Comparison of ENCODE assay signal across 11 mouse cellular contexts in genomic region chr2:150772466-150773119, GRCm38 (mm10). TPM values are rescaled to one million over a fixed set of nuclear protein-coding genes. Genes with fewer than 3 reads are reported as not detected.
DNase-seq lines count a peak whose midpoint lies in the region; ATAC-seq and TF ChIP-seq lines count a peak whose summit lies in the region.
"Had no signal": no experiment of that assay in that cellular context is flagged by ENCODE, and none has a peak within 500 bp of the region (broad histone marks: within the 10 kb centered on the region; RNA-seq: fewer than 3 reads in every experiment).

No protein-coding gene starts in this region.

- 0 out of 2 replicates have a peak, but pooled peaks have one; percentile 64 for TF ChIP-seq EP300 in heart, postnatal 0 days (IDR thresholded peaks at IDR 0.05; ENCODE audit: low read depth)

- no peak overlapping the region for H3K4me2 ChIP-seq in kidney, embryonic 15.5 days
- 0 out of 2 replicates have a peak overlapping the region, but pooled peaks have one; percentile 4 for H3K4me2 ChIP-seq in heart, postnatal 0 days (ENCODE audit: low read depth, low read length)
- H3K4me2 ChIP-seq: neural tube, embryonic 12.5 days had no signal

- H3K4me1 ChIP-seq in kidney, embryonic 15.5 days: peaks cover 34% of the 10 kb centered on the region
- peaks cover 9% of the 10 kb centered on the region for H3K4me1 ChIP-seq in brown adipose tissue, adult 24 weeks (ENCODE audit: control insufficient read depth, insufficient read depth, insufficient read length, low read length)
- peaks cover 51% of the 10 kb centered on the region for H3K4me1 ChIP-seq in heart, postnatal 0 days (ENCODE audit: control insufficient read depth, insufficient read depth)
- H3K4me1 ChIP-seq: neural tube, embryonic 12.5 days had no signal

- H3K9ac ChIP-seq in kidney, embryonic 15.5 days: no peak overlapping the region
- no peak overlapping the region for H3K9ac ChIP-seq in heart, postnatal 0 days (replicated peaks; ENCODE audit: low read depth, low read length)
- H3K9ac ChIP-seq: neural tube, embryonic 12.5 days had no signal

- WGBS in kidney, embryonic 15.5 days: 61% methylated on average over 10 of the region's 10 CpGs
- WGBS in heart, postnatal 0 days: 33% methylated on average over 10 of the region's 10 CpGs

- no peak for TF ChIP-seq CTCF in heart, postnatal 0 days (IDR thresholded peaks at IDR 0.05; ENCODE audit: low read depth)

- H3K27me3 ChIP-seq in kidney, embryonic 15.5 days: no peaks in the 10 kb centered on the region
- H3K27me3 ChIP-seq in heart, postnatal 0 days (ENCODE audit: control insufficient read depth, insufficient read depth, low read length): no peaks in the 10 kb centered on the region
- H3K27me3 ChIP-seq: neural tube, embryonic 12.5 days had no signal

- ATAC-seq in kidney, embryonic 15.5 days (replicated peaks; ENCODE audit: low FRiP score): no peak
- peak; percentile 83 for ATAC-seq in heart, postnatal 0 days (ENCODE audit: insufficient read depth, low read depth)
- ATAC-seq: forebrain, embryonic 14.5 days had no signal

- H3K27ac ChIP-seq in kidney, embryonic 15.5 days: peak overlapping the region; percentile 3; the same call in 1 of the 2 replicates
- H3K27ac ChIP-seq in brown adipose tissue, adult 24 weeks (replicated peaks; ENCODE audit: low read depth, low read length): peak overlapping the region; percentile 91
- H3K27ac ChIP-seq in heart, postnatal 0 days (ENCODE audit: low read depth): peak overlapping the region; percentile 95
- H3K27ac ChIP-seq: macrophage; neural tube, embryonic 12.5 days had no signal

- H3K36me3 ChIP-seq in kidney, embryonic 15.5 days: peaks cover 14% of the 10 kb centered on the region
- no peaks in the 10 kb centered on the region for H3K36me3 ChIP-seq in heart, postnatal 0 days (replicated peaks; ENCODE audit: control insufficient read depth, insufficient read depth, low read length)

- no peak for DNase-seq in kidney, postnatal 25 days
- peak; percentile 39 for DNase-seq in adipocyte (ENCODE audit: low spot score)
- DNase-seq in heart, postnatal 0 days (ENCODE audit: low spot score): peak; percentile 92
- no peak for DNase-seq in right cerebral cortex, postnatal 25 days
- no peak for DNase-seq in urinary bladder, postnatal 14 days (ENCODE audit: low spot score)
- DNase-seq: right cerebral cortex, postnatal 14 days had no signal

- H3K9me3 ChIP-seq in kidney, embryonic 15.5 days (replicated peaks): no peaks in the 10 kb centered on the region
- H3K9me3 ChIP-seq in heart, postnatal 0 days (replicated peaks; ENCODE audit: control insufficient read depth, low read length): no peaks in the 10 kb centered on the region
- H3K9me3 ChIP-seq: neural tube, embryonic 12.5 days had no signal

- H3K4me3 ChIP-seq in kidney, embryonic 15.5 days (replicated peaks): no peak overlapping the region
- no peak overlapping the region for H3K4me3 ChIP-seq in brown adipose tissue, adult 24 weeks (ENCODE audit: insufficient read depth, low read depth, low read length)
- no peak overlapping the region for H3K4me3 ChIP-seq in heart, postnatal 0 days (ENCODE audit: low read depth, low read length)
- H3K4me3 ChIP-seq: neural tube, embryonic 12.5 days had no signal

RNA-seq across cellular contexts. Expression of gene Pygb, which starts 13.9 kb away (rescaled TPM):
- 77.3 and 88.3 TPM in 2 replicates for polyA plus RNA-seq in kidney, embryonic 15.5 days (2015; fragmentation: Nextera tagmentation; extraction: Ambion mirVana)
- 51.9 and 52.1 TPM in 2 replicates for polyA plus RNA-seq in brown adipose tissue, adult 24 weeks (2012; ENCODE audit: insufficient read depth, insufficient read length, missing spikeins)
- total RNA-seq in heart, postnatal 0 days (2014; rRNA removed; ENCODE audit: low replicate concordance): 489 and 581 TPM in 2 replicates
- 255 and 282 TPM in 2 replicates for polyA plus RNA-seq in heart, postnatal 0 days (2015; fragmentation: Nextera tagmentation; extraction: Ambion mirVana)

RNA-seq across cellular contexts. Expression of gene Entpd6, which starts 23.8 kb away (rescaled TPM):
- 27.8 and 31.7 TPM in 2 replicates for polyA plus RNA-seq in kidney, embryonic 15.5 days (2015; fragmentation: Nextera tagmentation; extraction: Ambion mirVana)
- polyA plus RNA-seq in brown adipose tissue, adult 24 weeks (2012; ENCODE audit: insufficient read depth, insufficient read length, missing spikeins): 12.6 and 16.9 TPM in 2 replicates
- 16.9 and 25.8 TPM in 2 replicates for total RNA-seq in heart, postnatal 0 days (2014; rRNA removed; ENCODE audit: low replicate concordance)
- 17.3 and 17.4 TPM in 2 replicates for polyA plus RNA-seq in heart, postnatal 0 days (2015; fragmentation: Nextera tagmentation; extraction: Ambion mirVana)

Comparison
In these comparisons a context has a peak if more than half of its experiments do, and no peak if none do; other contexts are left out.
1. H3K27ac ChIP-seq: peak in every context shown above with its lines; median percentile 95 in heart, postnatal 0 days; 91 in brown adipose tissue, adult 24 weeks; 3 in kidney, embryonic 15.5 days.
2. DNase-seq: peak in adipocyte (single experiment) and heart, postnatal 0 days (single experiment); none in kidney, postnatal 25 days (0 of 2), right cerebral cortex, postnatal 25 days (single experiment) and urinary bladder, postnatal 14 days (single experiment).